ENCODE assay signal across 11 mouse cellular contexts in the genomic region with DNA sequence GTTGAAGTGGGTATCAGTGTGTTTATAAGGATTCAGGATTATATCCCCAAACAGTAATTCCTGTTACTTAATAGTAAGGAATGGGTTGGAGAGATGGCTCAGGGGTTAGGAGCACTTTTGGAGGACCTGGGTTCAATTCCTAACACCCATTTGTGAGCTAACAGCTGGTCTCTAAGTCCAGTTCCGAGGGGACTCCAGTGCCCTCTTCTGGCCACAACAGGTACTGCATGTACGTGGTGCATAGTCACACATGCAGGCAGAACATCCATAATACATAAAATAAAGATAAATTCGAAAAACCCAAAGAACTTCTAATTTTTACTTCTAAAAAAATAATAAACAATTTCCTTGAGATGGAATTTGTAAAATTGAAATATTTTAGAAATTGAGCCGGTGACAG. TPM values are rescaled to one million over a fixed set of nuclear protein-coding genes. Genes with fewer than 3 reads are reported as not detected.
A peak's percentile ranks its signal among the peaks of the same experiment; 100 is the strongest.
DNase-seq lines count a peak whose midpoint lies in the region; ATAC-seq and TF ChIP-seq lines count a peak whose summit lies in the region.
"Had no signal": no experiment of that assay in that cellular context is flagged by ENCODE, and none has a peak within 500 bp of the region (broad histone marks: within the 10 kb centered on the region; RNA-seq: fewer than 3 reads in every experiment).

No protein-coding gene starts in this region.

- H3K9ac ChIP-seq in midbrain, postnatal 0 days (replicated peaks; ENCODE audit: low read length, poor library complexity, severe bottlenecking), result no peak overlapping the region
- no peak overlapping the region for H3K9ac ChIP-seq in midbrain, embryonic 13.5 days (replicated peaks)
- H3K9ac ChIP-seq: forebrain, embryonic 13.5 days; heart, embryonic 15.5 days; neural tube, embryonic 12.5 days had no signal

- DNase-seq in gastrocnemius, adult 2 months, result no peak
- DNase-seq in gastrocnemius, postnatal 14 days, result no peak
- no peak for DNase-seq in midbrain, postnatal 0 days (ENCODE audit: low spot score)
- peak; percentile 14 for DNase-seq in c-Kit-positive CD71-positive TER-119-positive erythroid progenitor cells, embryonic 14.5 days (ENCODE audit: low spot score)
- peak; percentile 23 for DNase-seq in thymus, postnatal 25 days
- no peak for DNase-seq in urinary bladder, adult 2 months (ENCODE audit: low spot score)
- no peak for DNase-seq in urinary bladder, postnatal 10 days (ENCODE audit: low spot score)

- H3K9me3 ChIP-seq in midbrain, postnatal 0 days (ENCODE audit: low read length), result no peaks in the 10 kb centered on the region
- H3K9me3 ChIP-seq in midbrain, embryonic 13.5 days, result no peaks in the 10 kb centered on the region; the same call in 1 of the 2 replicates
- H3K9me3 ChIP-seq: forebrain, embryonic 13.5 days; heart, embryonic 15.5 days had no signal

- 89% methylated on average over 4 of the region's 4 CpGs for WGBS in midbrain, postnatal 0 days
- WGBS in midbrain, embryonic 13.5 days, result 90% methylated on average over 4 of the region's 4 CpGs

- TF ChIP-seq CTCF in gastrocnemius, adult 2 months (IDR thresholded peaks at IDR 0.05), result peak; percentile 60
- peak; percentile 71 for TF ChIP-seq CTCF in midbrain, postnatal 0 days (IDR thresholded peaks at IDR 0.05)

- no peaks in the 10 kb centered on the region for H3K27me3 ChIP-seq in midbrain, postnatal 0 days (ENCODE audit: insufficient read depth, low read length)
- H3K27me3 ChIP-seq in midbrain, embryonic 13.5 days, result no peaks in the 10 kb centered on the region
- H3K27me3 ChIP-seq: forebrain, embryonic 13.5 days; heart, embryonic 15.5 days; neural tube, embryonic 12.5 days had no signal

- intact Hi-C loops in gastrocnemius, adult 2 months (cut with DNase I), result no loop called here
- intact Hi-C loops in gastrocnemius, postnatal 14 days (cut with DNase I; ENCODE audit: low total_unique reads), result no loop called here

- H3K27ac ChIP-seq in gastrocnemius, adult 2 months, result no peak overlapping the region
- H3K27ac ChIP-seq in midbrain, postnatal 0 days (ENCODE audit: low read depth, low read length), result no peak overlapping the region
- H3K27ac ChIP-seq in midbrain, embryonic 13.5 days, result no peak overlapping the region
- H3K27ac ChIP-seq: forebrain, embryonic 13.5 days; heart, embryonic 15.5 days; neural tube, embryonic 12.5 days had no signal

- H3K4me1 ChIP-seq in midbrain, postnatal 0 days (ENCODE audit: insufficient read depth, low read length), result no peaks in the 10 kb centered on the region
- H3K4me1 ChIP-seq in midbrain, embryonic 13.5 days (replicated peaks), result no peaks in the 10 kb centered on the region
- H3K4me1 ChIP-seq: forebrain, embryonic 13.5 days; heart, embryonic 15.5 days; neural tube, embryonic 12.5 days had no signal

- peaks cover 30% of the 10 kb centered on the region for H3K36me3 ChIP-seq in midbrain, postnatal 0 days (ENCODE audit: insufficient read depth, low read length)
- H3K36me3 ChIP-seq in midbrain, embryonic 13.5 days, result peaks cover 71% of the 10 kb centered on the region

- no peak overlapping the region for H3K4me3 ChIP-seq in gastrocnemius, adult 2 months
- no peak overlapping the region for H3K4me3 ChIP-seq in midbrain, postnatal 0 days (ENCODE audit: low read depth, low read length)
- H3K4me3 ChIP-seq in midbrain, embryonic 13.5 days (replicated peaks), result no peak overlapping the region
- H3K4me3 ChIP-seq: forebrain, embryonic 13.5 days; heart, embryonic 15.5 days; neural tube, embryonic 12.5 days had no signal

- no peak overlapping the region for H3K4me2 ChIP-seq in midbrain, postnatal 0 days (ENCODE audit: low read depth, low read length, poor library complexity, severe bottlenecking)
- H3K4me2 ChIP-seq in midbrain, embryonic 13.5 days (replicated peaks), result no peak overlapping the region
- H3K4me2 ChIP-seq: forebrain, embryonic 13.5 days; heart, embryonic 15.5 days; neural tube, embryonic 12.5 days had no signal

- ATAC-seq in midbrain, postnatal 0 days (ENCODE audit: low FRiP score), result no peak
- ATAC-seq in midbrain, embryonic 13.5 days, result no peak
- ATAC-seq: forebrain, embryonic 13.5 days had no signal

RNA-seq across cellular contexts. Expression of a gene that starts 47.5 kb away (rescaled TPM):
- 1 to 10 TPM; 7.7 to 7.8 TPM for total RNA-seq in gastrocnemius, adult 2 months (2021)
- 10 to 100 TPM; 10.4 to 12.6 TPM for total RNA-seq in gastrocnemius, postnatal 14 days (2021)
- 35.2 and 37.2 TPM in 2 replicates for total RNA-seq in midbrain, postnatal 0 days (2014; rRNA removed)
- 25.4 and 26.0 TPM in 2 replicates for polyA plus RNA-seq in midbrain, postnatal 0 days (2015; fragmentation: Nextera tagmentation; extraction: Ambion mirVana)
- polyA plus RNA-seq in midbrain, embryonic 13.5 days (2015; fragmentation: Nextera tagmentation; extraction: Ambion mirVana), result 31.4 and 33.4 TPM in 2 replicates
- 13.2 and 14.3 TPM in 2 replicates for polyA plus RNA-seq in urinary bladder, adult 2 months (2012; rRNA removed)

Comparison
In these comparisons a context has a peak if more than half of its experiments do, and no peak if none do; other contexts are left out.
1. DNase-seq: peak in c-Kit-positive CD71-positive TER-119-positive erythroid progenitor cells, embryonic 14.5 days (single experiment) and thymus, postnatal 25 days (single experiment); none in gastrocnemius, adult 2 months (single experiment), gastrocnemius, postnatal 14 days (single experiment), midbrain, postnatal 0 days (single experiment), urinary bladder, adult 2 months (single experiment) and urinary bladder, postnatal 10 days (single experiment).